Mouse (Mus musculus) small intestine, adult 2 months (tissue): ENCODE data around the gene Herpud1. TPM values are rescaled to one million over a fixed set of nuclear protein-coding genes. Genes with fewer than 3 reads are reported as not detected.
"Not testable (repeated sequence)": the region's sequence is repeated elsewhere in the genome, so short reads cannot be mapped to it uniquely, and the experiment has no call there.

Experiments
- H3K27ac ChIP-seq: fragments of 200-500 bp; 2 replicates; pipeline ENCODE4 v1.5.1; 2012; ENCODE audit warnings: low read depth, low read length, control low read depth, inconsistent platforms; ENCODE audit not compliant: insufficient read depth
- H3K27me3 ChIP-seq: fragments of 200-500 bp; 2 replicates; pipeline ENCODE4 v1.6.1; 2012; ENCODE audit warnings: mild to moderate bottlenecking, moderate library complexity, low read length, inconsistent platforms; ENCODE audit not compliant: control insufficient read depth, insufficient read depth
- H3K36me3 ChIP-seq: fragments of 200-500 bp; 2 replicates; pipeline ENCODE4 v1.6.1; 2012; ENCODE audit warnings: mild to moderate bottlenecking, low read length, control low read depth, inconsistent platforms; ENCODE audit not compliant: control insufficient read depth, insufficient read depth
- H3K4me1 ChIP-seq: fragments of 200-500 bp; 2 replicates; pipeline ENCODE4 v1.6.1; 2012; ENCODE audit warnings: low read length, inconsistent platforms, mixed read lengths; ENCODE audit not compliant: control insufficient read depth, insufficient read depth, insufficient read length
- H3K4me3 ChIP-seq: fragments of 200-500 bp; 2 replicates; pipeline ENCODE4 v1.5.1; 2012; ENCODE audit warnings: low read depth, mild to moderate bottlenecking, control low read depth, inconsistent platforms, low read length, moderate library complexity
- CTCF ChIP-seq: fragments of 200-500 bp; IDR thresholded peaks from 2 replicates; pipeline ENCODE4 v1.5.1; 2012; ENCODE audit warnings: low read depth, mild to moderate bottlenecking, control low read depth, inconsistent platforms, low read length, moderate library complexity, mixed read lengths; ENCODE audit not compliant: insufficient replicate concordance, insufficient read length; ENCODE audit errors: extremely low read depth
- POLR2A ChIP-seq: fragments of 200-500 bp; IDR thresholded peaks from 2 replicates; pipeline ENCODE4 v1.6.1; 2012; ENCODE audit warnings: low read depth, mild to moderate bottlenecking, control low read depth, inconsistent platforms, low read length, moderate library complexity
- WGBS: fragments of 180-500 bp; shearing (Covaris S2); methylation state at CpG from one replicate; pipeline ENCODE4 v1.1.7; 2018; 5-methylcytosine and 5-hydroxymethylcytosine counted together
- polyA plus RNA-seq: library from polyadenylated mRNA; depleted of rRNA; stranded (reverse); fragments of >200 nt; gene quantifications from 2 replicates; pipeline ENCODE4 v1.2.3, GENCODE M21; 2012

The Herpud1 gene
- polyA plus RNA-seq, 1 experiment = 331 TPM

GRCm38 (mm10) chr8:94392648-94393047, 6.4 kb downstream of the Herpud1 start:
- Histone ChIP-seq H3K27ac (no peak overlapping the region), H3K4me3 (no peak overlapping the region), H3K36me3 (peaks cover 75% of the 10 kb centered on the region), H3K4me1 (no peaks in the 10 kb centered on the region), H3K27me3 (no peaks in the 10 kb centered on the region)
- WGBS = 40% methylated on average over 6 of the region's 6 CpGs
- no peak for TF ChIP-seq POLR2A
- TF ChIP-seq CTCF = no peak

GRCm38 (mm10) chr8:94395851-94396540, 9.8 kb downstream of the Herpud1 start:
- Histone ChIP-seq H3K27ac (no peak overlapping the region), H3K36me3 (peaks cover 67% of the 10 kb centered on the region), H3K4me3 (no peak overlapping the region), H3K27me3 (no peaks in the 10 kb centered on the region), H3K4me1 (no peaks in the 10 kb centered on the region)
- TF ChIP-seq POLR2A (no peak), CTCF (no peak)
- 83% methylated on average over 6 of the region's 6 CpGs for WGBS

- 43% methylated on average over 11 of the region's 11 CpGs for WGBS
Observed at GRCm38 (mm10) chr8:94396964-94397657, 10.9 kb downstream of the Herpud1 start.

GRCm38 (mm10) chr8:94398587-94398986, 12.3 kb downstream of the Herpud1 start:
- no peak for TF ChIP-seq CTCF
- no peak for TF ChIP-seq POLR2A
- whole genome bisulfite sequencing = 78% methylated on average over 6 of the region's 6 CpGs
- Histone ChIP-seq H3K36me3 (peaks cover 43% of the 10 kb centered on the region), H3K27me3 (no peaks in the 10 kb centered on the region), H3K27ac (no peak overlapping the region), H3K4me1 (no peaks in the 10 kb centered on the region), H3K4me3 (no peak overlapping the region)

More at GRCm38 (mm10) chr8:94396964-94397657, 10.9 kb downstream of the Herpud1 start:
- no peaks in the 10 kb centered on the region for H3K4me1 ChIP-seq
- H3K27ac ChIP-seq = no peak overlapping the region
- no peaks in the 10 kb centered on the region for H3K27me3 ChIP-seq
- no peak for TF ChIP-seq POLR2A
- TF ChIP-seq CTCF = peak; percentile 85; the same call in 1 of the 2 replicates
- H3K4me3 ChIP-seq = no peak overlapping the region
- peaks cover 56% of the 10 kb centered on the region for H3K36me3 ChIP-seq

GRCm38 (mm10) chr8:94399361-94399953, 13.2 kb downstream of the Herpud1 start:
- Histone ChIP-seq H3K27me3 (no peaks in the 10 kb centered on the region), H3K36me3 (peaks cover 35% of the 10 kb centered on the region), H3K4me1 (no peaks in the 10 kb centered on the region), H3K4me3 (no peak overlapping the region), H3K27ac (no peak overlapping the region)
- 75% methylated on average over 3 of the region's 3 CpGs for WGBS
- TF ChIP-seq POLR2A (no peak), CTCF (no peak)

- WGBS = 70% methylated on average over 2 of the region's 2 CpGs
- not testable (repeated sequence) for H3K27me3 ChIP-seq, H3K27ac ChIP-seq, H3K4me1 ChIP-seq, H3K4me3 ChIP-seq
- H3K36me3 ChIP-seq = peaks cover 30% of the 10 kb centered on the region
- peak; percentile 29; the same call in 1 of the 2 replicates for TF ChIP-seq CTCF
Observed at GRCm38 (mm10) chr8:94399957-94400356, 13.7 kb downstream of the Herpud1 start.
